Comparison of ENCODE assay signal across 9 mouse cellular contexts in genomic region chr5:64862269-64862668, GRCm38 (mm10). TPM values are rescaled to one million over a fixed set of nuclear protein-coding genes. Genes with fewer than 3 reads are reported as not detected.
DNase-seq lines count a peak whose midpoint lies in the region; ATAC-seq lines count a peak whose summit lies in the region.
"Had no signal": no experiment of that assay in that cellular context is flagged by ENCODE, and none has a peak within 500 bp of the region (broad histone marks: within the 10 kb centered on the region; RNA-seq: fewer than 3 reads in every experiment).

No protein-coding gene starts in this region.

- H3K4me3 ChIP-seq in liver, embryonic 15.5 days (replicated peaks), result no peak overlapping the region

- peaks cover 59% of the 10 kb centered on the region for H3K4me1 ChIP-seq in liver, embryonic 15.5 days (replicated peaks)

- 53% methylated on average over 9 of the region's 9 CpGs for WGBS in liver, embryonic 15.5 days (ENCODE audit: insufficient replicate concordance)

- no peaks in the 10 kb centered on the region for H3K36me3 ChIP-seq in liver, embryonic 15.5 days (replicated peaks)

- H3K4me2 ChIP-seq in liver, embryonic 15.5 days, result peak overlapping the region; percentile 64

- no peak for DNase-seq in frontal cortex, postnatal 25 days (ENCODE audit: low spot score in 2 of 2)
- peak; percentile 46 for DNase-seq in 416B (ENCODE audit: low read depth)
- DNase-seq in frontal cortex, adult 2 months (ENCODE audit: extremely low spot score in 1 of 2, low spot score in 1 of 2), result peak; percentile 42 to 73
- peak; percentile 49 for DNase-seq in kidney, adult 9 months
- DNase-seq in adrenal gland, adult 8-10 months, result no peak
- DNase-seq in urinary bladder, postnatal 10 days (ENCODE audit: low spot score), result no peak

- peak overlapping the region; percentile 65 for H3K27ac ChIP-seq in liver, embryonic 15.5 days (replicated peaks)

- H3K27me3 ChIP-seq in liver, embryonic 15.5 days, result no peaks in the 10 kb centered on the region
- H3K27me3 ChIP-seq: CH12.LX had no signal

- ATAC-seq in frontal cortex, adult (ENCODE audit: low TSS enrichment), result peak; percentile 68
- ATAC-seq in liver, embryonic 15.5 days (ENCODE audit: insufficient read depth), result no peak

- H3K9me3 ChIP-seq in liver, embryonic 15.5 days (replicated peaks), result no peaks in the 10 kb centered on the region

- H3K9ac ChIP-seq in liver, embryonic 15.5 days, result peak overlapping the region; percentile 26; the same call in 1 of the 2 replicates

RNA-seq across cellular contexts. Expression of gene Klf3, which starts 59.1 kb away (rescaled TPM):
- 21.7 and 25.4 TPM in 2 replicates for polyA plus RNA-seq in frontal cortex, adult 2 months (2012; rRNA removed)
- 104 and 107 TPM in 2 replicates for polyA plus RNA-seq in liver, embryonic 15.5 days (2015; fragmentation: Nextera tagmentation; extraction: Ambion mirVana)
- 10 to 100 TPM; 48.3 to 64.6 (median 53.4) TPM for total RNA-seq in adrenal gland, adult 8-10 months (2022)

Comparison
In these comparisons a context has a peak if more than half of its experiments do, and no peak if none do; other contexts are left out.
1. DNase-seq: peak in 416B (single experiment), frontal cortex, adult 2 months (2 of 2) and kidney, adult 9 months (single experiment); none in frontal cortex, postnatal 25 days (0 of 2), adrenal gland, adult 8-10 months (single experiment) and urinary bladder, postnatal 10 days (single experiment).